Mouse (Mus musculus): ENCODE data around the gene Efcab12. TPM values are rescaled to one million over a fixed set of nuclear protein-coding genes. Genes with fewer than 3 reads are reported as not detected.
"Not testable (repeated sequence)": the region's sequence is repeated elsewhere in the genome, so short reads cannot be mapped to it uniquely, and the experiment has no call there.

Efcab12 gene
- 0.87 and 0.91 TPM in 2 replicates for polyA plus RNA-seq (2014; fragmentation: Nextera tagmentation; extraction: Ambion mirVana)

GRCm38 (mm10) chr6:115838161-115838597 is at the start of gene Efcab12:
Efcab12 (minus strand) TSS chr6:115838412.
- WGBS, result 3% methylated on average over 19 of the region's 19 CpGs
- Histone ChIP-seq H3K9ac (replicated peaks; ENCODE audit: low read depth, low read length) (peak within 1 kb of the TSS; percentile 14; the same call in 1 of the 2 replicates), H3K9me3 (ENCODE audit: control insufficient read depth, low read depth, low read length) (no peaks in the 10 kb centered on the region), H3K27ac (ENCODE audit: low read length) (peak within 1 kb of the TSS; percentile 33; the same call in 1 of the 2 replicates), H3K4me3 (ENCODE audit: low read depth, low read length) (peak within 1 kb of the TSS; percentile 31), H3K27me3 (ENCODE audit: control insufficient read depth, insufficient read depth, low read length) (no peaks in the 10 kb centered on the region), H3K36me3 (ENCODE audit: control insufficient read depth, insufficient read depth, low read length) (peaks cover 17% of the 10 kb centered on the region), H3K4me2 (replicated peaks; ENCODE audit: low read depth, low read length) (peak within 1 kb of the TSS; percentile 69), H3K4me1 (ENCODE audit: control insufficient read depth, insufficient read depth, low read length) (no peaks in the 10 kb centered on the region; the same call in 1 of the 2 replicates)
- ATAC-seq (ENCODE audit: insufficient number of reproducible peaks, insufficient read depth, low FRiP score, low read depth), result peak; percentile 93

- Histone ChIP-seq H3K27me3 (ENCODE audit: control insufficient read depth, insufficient read depth, low read length) (no peaks in the 10 kb centered on the region), H3K27ac (ENCODE audit: low read length) (no peak overlapping the region), H3K9ac (replicated peaks; ENCODE audit: low read depth, low read length) (no peak overlapping the region), H3K36me3 (ENCODE audit: control insufficient read depth, insufficient read depth, low read length) (peaks cover 13% of the 10 kb centered on the region), H3K4me3 (ENCODE audit: low read depth, low read length) (no peak overlapping the region), H3K4me1 (ENCODE audit: control insufficient read depth, insufficient read depth, low read length) (peaks cover 14% of the 10 kb centered on the region), H3K9me3 (ENCODE audit: control insufficient read depth, low read depth, low read length) (peaks cover 3% of the 10 kb centered on the region; the same call in 1 of the 2 replicates), H3K4me2 (replicated peaks; ENCODE audit: low read depth, low read length) (no peak overlapping the region)
- ATAC-seq (ENCODE audit: insufficient number of reproducible peaks, insufficient read depth, low FRiP score, low read depth), result no peak
- 52% methylated on average over 4 of the region's 4 CpGs for WGBS
Observed at GRCm38 (mm10) chr6:115886894-115887293, 48.7 kb upstream of the Efcab12 start.

- ATAC-seq (ENCODE audit: insufficient number of reproducible peaks, insufficient read depth, low FRiP score, low read depth), result no peak
- Histone ChIP-seq H3K27ac (ENCODE audit: low read length) (no peak overlapping the region), H3K9ac (replicated peaks; ENCODE audit: low read depth, low read length) (no peak overlapping the region), H3K4me1 (ENCODE audit: control insufficient read depth, insufficient read depth, low read length) (peaks cover 5% of the 10 kb centered on the region; the same call in 1 of the 2 replicates), H3K9me3 (ENCODE audit: control insufficient read depth, low read depth, low read length) (peaks cover 3% of the 10 kb centered on the region; the same call in 1 of the 2 replicates), H3K36me3 (ENCODE audit: control insufficient read depth, insufficient read depth, low read length) (peaks cover 13% of the 10 kb centered on the region), H3K4me3 (ENCODE audit: low read depth, low read length) (no peak overlapping the region), H3K27me3 (ENCODE audit: control insufficient read depth, insufficient read depth, low read length) (no peaks in the 10 kb centered on the region), H3K4me2 (replicated peaks; ENCODE audit: low read depth, low read length) (no peak overlapping the region)
Observed at GRCm38 (mm10) chr6:115884018-115884417, 45.8 kb upstream of the Efcab12 start.

GRCm38 (mm10) chr6:115880751-115881150 is 42.5 kb upstream of the Efcab12 start:
- Histone ChIP-seq H3K9ac (replicated peaks; ENCODE audit: low read depth, low read length) (no peak overlapping the region), H3K9me3 (ENCODE audit: control insufficient read depth, low read depth, low read length) (no peaks in the 10 kb centered on the region), H3K4me3 (ENCODE audit: low read depth, low read length) (no peak overlapping the region), H3K4me2 (replicated peaks; ENCODE audit: low read depth, low read length) (no peak overlapping the region), H3K27me3 (ENCODE audit: control insufficient read depth, insufficient read depth, low read length) (no peaks in the 10 kb centered on the region), H3K27ac (ENCODE audit: low read length) (no peak overlapping the region), H3K36me3 (ENCODE audit: control insufficient read depth, insufficient read depth, low read length) (no peaks in the 10 kb centered on the region; the same call in none of the 2 replicates), H3K4me1 (ENCODE audit: control insufficient read depth, insufficient read depth, low read length) (peaks cover 9% of the 10 kb centered on the region; the same call in 1 of the 2 replicates)
- 78% methylated on average over 8 of the region's 8 CpGs for WGBS
- no peak for ATAC-seq (ENCODE audit: insufficient number of reproducible peaks, insufficient read depth, low FRiP score, low read depth)

- no peaks in the 10 kb centered on the region for H3K9me3 ChIP-seq (ENCODE audit: control insufficient read depth, low read depth, low read length)
- no peak for ATAC-seq (ENCODE audit: insufficient number of reproducible peaks, insufficient read depth, low FRiP score, low read depth)
- peaks cover 9% of the 10 kb centered on the region; the same call in 1 of the 2 replicates for H3K4me1 ChIP-seq (ENCODE audit: control insufficient read depth, insufficient read depth, low read length)
- H3K4me3 ChIP-seq (ENCODE audit: low read depth, low read length), result no peak overlapping the region
- H3K27ac ChIP-seq (ENCODE audit: low read length), result no peak overlapping the region
- no peak overlapping the region for H3K9ac ChIP-seq (replicated peaks; ENCODE audit: low read depth, low read length)
- 65% methylated on average over 6 of the region's 6 CpGs for WGBS
- no peaks in the 10 kb centered on the region for H3K27me3 ChIP-seq (ENCODE audit: control insufficient read depth, insufficient read depth, low read length)
- H3K36me3 ChIP-seq (ENCODE audit: control insufficient read depth, insufficient read depth, low read length), result no peaks in the 10 kb centered on the region; the same call in 1 of the 2 replicates
- no peak overlapping the region for H3K4me2 ChIP-seq (replicated peaks; ENCODE audit: low read depth, low read length)
Observed at GRCm38 (mm10) chr6:115879736-115880135, 41.5 kb upstream of the Efcab12 start.

- peak overlapping the region; percentile 27; the same call in 1 of the 2 replicates for H3K27ac ChIP-seq (ENCODE audit: low read length)
- no peaks in the 10 kb centered on the region for H3K9me3 ChIP-seq (ENCODE audit: control insufficient read depth, low read depth, low read length)
- H3K4me3 ChIP-seq (ENCODE audit: low read depth, low read length), result no peak overlapping the region
- H3K9ac ChIP-seq (replicated peaks; ENCODE audit: low read depth, low read length), result no peak overlapping the region
- no peaks in the 10 kb centered on the region for H3K27me3 ChIP-seq (ENCODE audit: control insufficient read depth, insufficient read depth, low read length)
- no peak overlapping the region for H3K4me2 ChIP-seq (replicated peaks; ENCODE audit: low read depth, low read length)
- ATAC-seq (ENCODE audit: insufficient number of reproducible peaks, insufficient read depth, low FRiP score, low read depth), result no peak
- peaks cover 9% of the 10 kb centered on the region; the same call in 1 of the 2 replicates for H3K4me1 ChIP-seq (ENCODE audit: control insufficient read depth, insufficient read depth, low read length)
- no peaks in the 10 kb centered on the region; the same call in 1 of the 2 replicates for H3K36me3 ChIP-seq (ENCODE audit: control insufficient read depth, insufficient read depth, low read length)
- 61% methylated on average over 6 of the region's 6 CpGs for WGBS
Observed at GRCm38 (mm10) chr6:115878694-115879093, 40.5 kb upstream of the Efcab12 start.

- Histone ChIP-seq H3K27ac (ENCODE audit: low read length) (no peak overlapping the region), H3K9me3 (ENCODE audit: control insufficient read depth, low read depth, low read length) (no peaks in the 10 kb centered on the region), H3K4me2 (replicated peaks; ENCODE audit: low read depth, low read length) (no peak overlapping the region), H3K4me3 (ENCODE audit: low read depth, low read length) (no peak overlapping the region), H3K36me3 (ENCODE audit: control insufficient read depth, insufficient read depth, low read length) (no peaks in the 10 kb centered on the region; the same call in 1 of the 2 replicates), H3K27me3 (ENCODE audit: control insufficient read depth, insufficient read depth, low read length) (no peaks in the 10 kb centered on the region), H3K4me1 (ENCODE audit: control insufficient read depth, insufficient read depth, low read length) (peaks cover 9% of the 10 kb centered on the region; the same call in 1 of the 2 replicates), H3K9ac (replicated peaks; ENCODE audit: low read depth, low read length) (no peak overlapping the region)
- no peak for ATAC-seq (ENCODE audit: insufficient number of reproducible peaks, insufficient read depth, low FRiP score, low read depth)
- WGBS, result 88% methylated on average over 2 of the region's 2 CpGs
Observed at GRCm38 (mm10) chr6:115877239-115877638, 39.0 kb upstream of the Efcab12 start.

- H3K27me3 ChIP-seq (ENCODE audit: control insufficient read depth, insufficient read depth, low read length); H3K27ac ChIP-seq (ENCODE audit: low read length); H3K4me3 ChIP-seq (ENCODE audit: low read depth, low read length); H3K36me3 ChIP-seq (ENCODE audit: control insufficient read depth, insufficient read depth, low read length); H3K9me3 ChIP-seq (ENCODE audit: control insufficient read depth, low read depth, low read length); ATAC-seq (ENCODE audit: insufficient number of reproducible peaks, insufficient read depth, low FRiP score, low read depth); H3K4me2 ChIP-seq (replicated peaks; ENCODE audit: low read depth, low read length); H3K9ac ChIP-seq (replicated peaks; ENCODE audit: low read depth, low read length); H3K4me1 ChIP-seq (ENCODE audit: control insufficient read depth, insufficient read depth, low read length): not testable (repeated sequence)
- WGBS, result no CpG with 5 or more reads among the region's 3 CpGs
Observed at GRCm38 (mm10) chr6:115871318-115871717, 33.1 kb upstream of the Efcab12 start.

GRCm38 (mm10) chr6:115867157-115867556 is 28.9 kb upstream of the Efcab12 start:
- peaks cover 19% of the 10 kb centered on the region for H3K4me1 ChIP-seq (ENCODE audit: control insufficient read depth, insufficient read depth, low read length)
- not testable (repeated sequence) for H3K4me2 ChIP-seq (replicated peaks; ENCODE audit: low read depth, low read length); H3K9ac ChIP-seq (replicated peaks; ENCODE audit: low read depth, low read length); ATAC-seq (ENCODE audit: insufficient number of reproducible peaks, insufficient read depth, low FRiP score, low read depth); H3K36me3 ChIP-seq (ENCODE audit: control insufficient read depth, insufficient read depth, low read length); H3K9me3 ChIP-seq (ENCODE audit: control insufficient read depth, low read depth, low read length); H3K4me3 ChIP-seq (ENCODE audit: low read depth, low read length); H3K27ac ChIP-seq (ENCODE audit: low read length); H3K27me3 ChIP-seq (ENCODE audit: control insufficient read depth, insufficient read depth, low read length)
- no CpG with 5 or more reads among the region's 3 CpGs for WGBS

Data from stomach, embryonic 14.5 days (tissue).